Mouse (Mus musculus): ENCODE measurements around the gene Gm14147. TPM values are rescaled to one million over a fixed set of nuclear protein-coding genes. Genes with fewer than 3 reads are reported as not detected.

Gene Gm14147
- not detected for polyA plus RNA-seq (2017; shearing (Covaris generic))

GRCm38 (mm10) chr2:151097945-151098344 lies at the start of gene Gm14147:
Gene Gm14147, plus strand, starts transcription at chr2:151098245.

DNA sequence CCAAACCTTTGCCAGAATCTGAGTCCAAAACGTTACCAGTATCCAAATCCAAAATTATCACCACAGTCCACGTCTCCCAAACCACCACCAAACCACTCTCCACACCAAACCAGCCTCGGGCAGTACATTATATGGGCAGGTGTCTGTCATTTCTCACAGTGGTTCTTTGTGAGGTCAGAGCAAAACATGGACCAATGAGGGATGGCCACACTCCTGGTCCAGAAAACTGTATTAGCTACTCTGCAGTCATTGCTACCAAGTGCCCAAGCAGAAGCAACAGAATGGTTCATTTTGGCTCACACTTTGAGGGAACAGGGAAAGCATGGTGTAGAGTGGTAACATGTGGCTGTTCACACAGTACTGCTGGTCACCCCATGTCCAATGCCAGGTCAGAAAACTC lies 5.8 kb upstream of the Gm14147 start, which contains the start of gene Gm14151:
TSS of gene Gm14151 (minus strand) at position 101 of the 400 bp plus-strand sequence.

Other genes starting within 250 kb of the Gm14147 start
- 49.4 TPM for gene Abhd12, start 193.5 kb upstream of the Gm14147 start, polyA plus RNA-seq (2017; shearing (Covaris generic))
- 2.4 TPM for gene Gins1, start 192.8 kb upstream of the Gm14147 start, polyA plus RNA-seq (2017; shearing (Covaris generic))
- 1.9 TPM for gene Ninl, start 58.9 kb upstream of the Gm14147 start, polyA plus RNA-seq (2017; shearing (Covaris generic))
- 14.2 TPM for gene Nanp, start 58.8 kb upstream of the Gm14147 start, polyA plus RNA-seq (2017; shearing (Covaris generic))
- not detected for gene Gm14151, start 5.9 kb upstream of the Gm14147 start, polyA plus RNA-seq (2017; shearing (Covaris generic))